Mouse (Mus musculus): ENCODE results near the gene Olfr127. TPM values are rescaled to one million over a fixed set of nuclear protein-coding genes. Genes with fewer than 3 reads are reported as not detected.

Olfr127 gene
- polyA plus RNA-seq, 1 experiment from 2014 or later = not detected

Other genes starting within 250 kb of the Olfr127 start
- not detected in 2 replicates for gene Olfr117, start 236.7 kb upstream of the Olfr127 start, polyA plus RNA-seq (2014; fragmentation: Nextera tagmentation; extraction: Ambion mirVana)
- not detected in 2 replicates for gene Olfr118, start 233.4 kb upstream of the Olfr127 start, polyA plus RNA-seq (2014; fragmentation: Nextera tagmentation; extraction: Ambion mirVana)
- not detected in 2 replicates for gene Olfr119, start 203.9 kb upstream of the Olfr127 start, polyA plus RNA-seq (2014; fragmentation: Nextera tagmentation; extraction: Ambion mirVana)
- gene Olfr120, start 178.6 kb upstream of the Olfr127 start, polyA plus RNA-seq (2014; fragmentation: Nextera tagmentation; extraction: Ambion mirVana) = not detected in 2 replicates
- gene Olfr121, start 151.6 kb upstream of the Olfr127 start, polyA plus RNA-seq (2014; fragmentation: Nextera tagmentation; extraction: Ambion mirVana) = not detected in 2 replicates
- not detected in 2 replicates for gene Olfr122, start 131.8 kb upstream of the Olfr127 start, polyA plus RNA-seq (2014; fragmentation: Nextera tagmentation; extraction: Ambion mirVana)
- gene Olfr123, start 106.9 kb upstream of the Olfr127 start, polyA plus RNA-seq (2014; fragmentation: Nextera tagmentation; extraction: Ambion mirVana) = not detected in 2 replicates
- not detected in 2 replicates for gene Olfr124, start 100.5 kb upstream of the Olfr127 start, polyA plus RNA-seq (2014; fragmentation: Nextera tagmentation; extraction: Ambion mirVana)
- gene Olfr125, start 67.5 kb upstream of the Olfr127 start, polyA plus RNA-seq (2014; fragmentation: Nextera tagmentation; extraction: Ambion mirVana) = not detected in 2 replicates
- gene Olfr126, start 53.0 kb upstream of the Olfr127 start, polyA plus RNA-seq (2014; fragmentation: Nextera tagmentation; extraction: Ambion mirVana) = not detected in 2 replicates
- gene Olfr128, start 20.1 kb downstream of the Olfr127 start, polyA plus RNA-seq (2014; fragmentation: Nextera tagmentation; extraction: Ambion mirVana) = not detected in 2 replicates
- not detected in 2 replicates for gene Olfr761, start 52.6 kb downstream of the Olfr127 start, polyA plus RNA-seq (2014; fragmentation: Nextera tagmentation; extraction: Ambion mirVana)
- not detected in 2 replicates for gene Olfr129, start 159.6 kb downstream of the Olfr127 start, polyA plus RNA-seq (2014; fragmentation: Nextera tagmentation; extraction: Ambion mirVana)
- gene Olfr130, start 163.5 kb downstream of the Olfr127 start, polyA plus RNA-seq (2014; fragmentation: Nextera tagmentation; extraction: Ambion mirVana) = not detected in 2 replicates
- gene Olfr131, start 188.3 kb downstream of the Olfr127 start, polyA plus RNA-seq (2014; fragmentation: Nextera tagmentation; extraction: Ambion mirVana) = not detected in 2 replicates
- gene Olfr132, start 234.1 kb downstream of the Olfr127 start, polyA plus RNA-seq (2014; fragmentation: Nextera tagmentation; extraction: Ambion mirVana) = not detected in 2 replicates
- gene Olfr133, start 244.8 kb downstream of the Olfr127 start, polyA plus RNA-seq (2014; fragmentation: Nextera tagmentation; extraction: Ambion mirVana) = not detected in 2 replicates

Measured in heart, embryonic 14.5 days (tissue).